Comparison of ENCODE assay signal across 25 mouse cellular contexts in genomic region chr7:65935211-65935610, GRCm38 (mm10).
DNase-seq lines count a peak whose midpoint lies in the region; ATAC-seq and TF ChIP-seq lines count a peak whose summit lies in the region.
"Had no signal": no experiment of that assay in that cellular context is flagged by ENCODE, and none has a peak within 500 bp of the region (broad histone marks: within the 10 kb centered on the region; RNA-seq: fewer than 3 reads in every experiment).

No protein-coding gene starts in this region.

- peak; percentile 43; the same call in 1 of the 2 replicates for TF ChIP-seq CTCF in kidney, postnatal 0 days (IDR thresholded peaks at IDR 0.05; ENCODE audit: low read depth)
- no peak for TF ChIP-seq CTCF in kidney, adult 2 months (conservative IDR thresholded peaks at IDR 0.05; ENCODE audit: insufficient read depth, insufficient read length, low read depth, low read length)
- peak in 1 of 3 experiments; percentile 19; a peak in 1 of 6 replicates for TF ChIP-seq CTCF in MEL (IDR thresholded peaks at IDR 0.05 in 2 of 3, conservative IDR thresholded peaks at IDR 0.05 in 1 of 3; ENCODE audit: control insufficient read depth in 1 of 3, insufficient read depth in 1 of 3, low read depth in 2 of 3, low read length in 3 of 3, poor library complexity in 1 of 3, severe bottlenecking in 1 of 3)

- TF ChIP-seq POLR2A in kidney, adult 2 months (IDR thresholded peaks at IDR 0.05; ENCODE audit: low read depth, low read length), result no peak
- no peak for TF ChIP-seq POLR2A in MEL (IDR thresholded peaks at IDR 0.05; ENCODE audit: control insufficient read depth in 1 of 2, insufficient read depth in 1 of 2, low read depth in 1 of 2, low read length in 2 of 2, poor library complexity in 1 of 2)

- 26% methylated on average over 1 of the region's 1 CpGs for WGBS in kidney, postnatal 0 days
- 22% methylated on average over 1 of the region's 1 CpGs for WGBS in kidney, adult 2 months
- WGBS in intestine, embryonic 15.5 days, result 12% methylated on average over 1 of the region's 1 CpGs
- WGBS in midbrain, embryonic 10.5 days, result 61% methylated on average over 1 of the region's 1 CpGs

- H3K4me1 ChIP-seq in kidney, postnatal 0 days (replicated peaks; ENCODE audit: insufficient read depth, low read length), result no peaks in the 10 kb centered on the region
- no peaks in the 10 kb centered on the region for H3K4me1 ChIP-seq in kidney, adult 2 months (ENCODE audit: control insufficient read depth, insufficient read depth, low read length)
- H3K4me1 ChIP-seq in MEL (ENCODE audit: control insufficient read depth in 1 of 2, insufficient read depth in 2 of 2, low read length in 2 of 2), result no peaks in the 10 kb centered on the region
- H3K4me1 ChIP-seq in intestine, embryonic 15.5 days (replicated peaks), result no peaks in the 10 kb centered on the region
- H3K4me1 ChIP-seq in midbrain, embryonic 10.5 days, result peaks cover 14% of the 10 kb centered on the region
- H3K4me1 ChIP-seq: forebrain, embryonic 12.5 days; hindbrain, embryonic 15.5 days; liver, embryonic 15.5 days had no signal

- H3K4me2 ChIP-seq in kidney, postnatal 0 days (ENCODE audit: low read length), result no peak overlapping the region
- H3K4me2 ChIP-seq in intestine, embryonic 15.5 days (replicated peaks), result no peak overlapping the region
- H3K4me2 ChIP-seq: embryonic facial prominence, embryonic 13.5 days; forebrain, embryonic 12.5 days; heart, embryonic 13.5 days; hindbrain, embryonic 15.5 days; liver, embryonic 15.5 days; lung, embryonic 14.5 days; midbrain, embryonic 13.5 days had no signal

- no peaks in the 10 kb centered on the region for H3K27me3 ChIP-seq in kidney, postnatal 0 days (ENCODE audit: insufficient read depth, low read length)
- no peaks in the 10 kb centered on the region for H3K27me3 ChIP-seq in kidney, adult 2 months (replicated peaks; ENCODE audit: control insufficient read depth, insufficient read depth, low read length)
- no peaks in the 10 kb centered on the region for H3K27me3 ChIP-seq in MEL (ENCODE audit: control insufficient read depth in 1 of 2, insufficient read depth in 2 of 2, low read length in 2 of 2)
- no peaks in the 10 kb centered on the region for H3K27me3 ChIP-seq in intestine, embryonic 15.5 days (replicated peaks)
- no peaks in the 10 kb centered on the region; the same call in 1 of the 2 replicates for H3K27me3 ChIP-seq in midbrain, embryonic 10.5 days (ENCODE audit: low read depth, poor library complexity, severe bottlenecking)
- H3K27me3 ChIP-seq: forebrain, embryonic 12.5 days had no signal

- peak; percentile 10 for TF ChIP-seq RAD21 in MEL (IDR thresholded peaks at IDR 0.05; ENCODE audit: low read depth, low read length)

- no peaks in the 10 kb centered on the region for H3K79me2 ChIP-seq in MEL (ENCODE audit: control insufficient read depth, insufficient read depth, low read length, poor library complexity)

- H3K9me3 ChIP-seq in kidney, postnatal 0 days (replicated peaks; ENCODE audit: low read length), result no peaks in the 10 kb centered on the region
- H3K9me3 ChIP-seq in MEL (replicated peaks; ENCODE audit: insufficient read depth, low read length), result no peaks in the 10 kb centered on the region
- no peaks in the 10 kb centered on the region for H3K9me3 ChIP-seq in intestine, embryonic 15.5 days
- H3K9me3 ChIP-seq in midbrain, embryonic 10.5 days (replicated peaks), result no peaks in the 10 kb centered on the region
- H3K9me3 ChIP-seq: embryonic facial prominence, embryonic 13.5 days; forebrain, embryonic 12.5 days; heart, embryonic 13.5 days; hindbrain, embryonic 15.5 days; liver, embryonic 15.5 days; midbrain, embryonic 13.5 days had no signal

- H3K27ac ChIP-seq in kidney, postnatal 0 days, result no peak overlapping the region
- H3K27ac ChIP-seq in kidney, adult 2 months (ENCODE audit: insufficient read depth, low read depth, low read length), result no peak overlapping the region
- no peak overlapping the region for H3K27ac ChIP-seq in MEL (ENCODE audit: control insufficient read depth, low read depth, low read length)
- peak overlapping the region; percentile 44; the same call in 1 of the 2 replicates for H3K27ac ChIP-seq in intestine, embryonic 15.5 days
- no peak overlapping the region for H3K27ac ChIP-seq in midbrain, embryonic 10.5 days (replicated peaks)
- H3K27ac ChIP-seq: embryonic facial prominence, embryonic 13.5 days; forebrain, embryonic 12.5 days; heart, embryonic 13.5 days; hindbrain, embryonic 15.5 days; liver, embryonic 15.5 days; midbrain, embryonic 13.5 days had no signal

- H3K9ac ChIP-seq in kidney, postnatal 0 days (ENCODE audit: low read depth, low read length), result no peak overlapping the region
- no peak overlapping the region for H3K9ac ChIP-seq in MEL (ENCODE audit: control insufficient read depth, low read depth, low read length, poor library complexity, severe bottlenecking)
- H3K9ac ChIP-seq in intestine, embryonic 15.5 days, result no peak overlapping the region
- H3K9ac ChIP-seq: embryonic facial prominence, embryonic 13.5 days; forebrain, embryonic 12.5 days; heart, embryonic 13.5 days; hindbrain, embryonic 15.5 days; liver, embryonic 15.5 days; lung, embryonic 14.5 days; midbrain, embryonic 13.5 days had no signal

- no peaks in the 10 kb centered on the region for H3K36me3 ChIP-seq in kidney, postnatal 0 days (ENCODE audit: insufficient read depth, low read length)
- H3K36me3 ChIP-seq in kidney, adult 2 months (ENCODE audit: control insufficient read depth, insufficient read depth, low read length), result no peaks in the 10 kb centered on the region
- no peaks in the 10 kb centered on the region for H3K36me3 ChIP-seq in MEL (ENCODE audit: control insufficient read depth in 1 of 2, insufficient read depth in 2 of 2, low read length in 2 of 2)
- no peaks in the 10 kb centered on the region for H3K36me3 ChIP-seq in intestine, embryonic 15.5 days
- H3K36me3 ChIP-seq in midbrain, embryonic 10.5 days, result no peaks in the 10 kb centered on the region
- H3K36me3 ChIP-seq: embryonic facial prominence, embryonic 13.5 days; forebrain, embryonic 12.5 days; heart, embryonic 13.5 days; hindbrain, embryonic 15.5 days; liver, embryonic 15.5 days; midbrain, embryonic 13.5 days had no signal

- ATAC-seq in kidney, postnatal 0 days (replicated peaks; ENCODE audit: low FRiP score, low read depth), result no peak
- ATAC-seq in intestine, embryonic 15.5 days, result no peak
- no peak for ATAC-seq in erythroid progenitor cell, adult 5-6 weeks (replicated peaks; ENCODE audit: low FRiP score, poor library complexity, severe bottlenecking)
- ATAC-seq: midbrain, embryonic 13.5 days had no signal

- DNase-seq in kidney, postnatal 0 days (ENCODE audit: low spot score), result peak; percentile 36
- no peak for DNase-seq in kidney, adult 2 months
- DNase-seq in 3T3-L1 (ENCODE audit: low read depth, low spot score) (peak; percentile 22), MEL (ENCODE audit: low read depth, low spot score) (no peak)
- DNase-seq in ovary, adult 18-20 months (ENCODE audit: low spot score), result no peak
- no peak for DNase-seq in midbrain, embryonic 10.5 days (ENCODE audit: low spot score)
- DNase-seq: adrenal gland, postnatal 14 days; B cell, adult 2 months; cerebellum, adult 18-20 months; cerebellum, postnatal 10 days; gastrocnemius, postnatal 25 days; heart, postnatal 10 days; kidney, postnatal 25 days; liver; lung, embryonic 14.5 days; right cerebral cortex, postnatal 4 days had no signal

- H3K4me3 ChIP-seq in kidney, postnatal 0 days (replicated peaks; ENCODE audit: low read depth, low read length), result no peak overlapping the region
- no peak overlapping the region for H3K4me3 ChIP-seq in kidney, adult 2 months (ENCODE audit: insufficient read depth, low read depth, low read length)
- H3K4me3 ChIP-seq in MEL (ENCODE audit: control insufficient read depth in 1 of 2, insufficient read depth in 1 of 2, low read depth in 2 of 2, low read length in 2 of 2), result no peak overlapping the region
- H3K4me3 ChIP-seq in intestine, embryonic 15.5 days (replicated peaks), result no peak overlapping the region
- no peak overlapping the region for H3K4me3 ChIP-seq in midbrain, embryonic 10.5 days
- H3K4me3 ChIP-seq: embryonic facial prominence, embryonic 13.5 days; erythroblast, embryonic 14.5 days; forebrain, embryonic 12.5 days; heart, embryonic 13.5 days; hindbrain, embryonic 15.5 days; liver, embryonic 15.5 days; midbrain, embryonic 13.5 days had no signal

- TF ChIP-seq EP300 in MEL (IDR thresholded peaks at IDR 0.05; ENCODE audit: low read depth in 1 of 2, low read length in 2 of 2), result no peak

TF ChIP-seq in MEL, 35 proteins besides CTCF, POLR2A, EP300 and RAD21:
- TF ChIP-seq ZKSCAN1 (IDR thresholded peaks at IDR 0.05; ENCODE audit: low read depth, low read length), result no peak
- no peak for TF ChIP-seq CHD1 (IDR thresholded peaks at IDR 0.05; ENCODE audit: low read depth, low read length)
- peak; percentile 36 for TF ChIP-seq SMC3 (IDR thresholded peaks at IDR 0.05; ENCODE audit: low read depth, low read length)
- no peak for TF ChIP-seq MAZ (IDR thresholded peaks at IDR 0.05; ENCODE audit: low read depth, low read length)
- no peak for TF ChIP-seq USF1 (IDR thresholded peaks at IDR 0.05; ENCODE audit: low read depth, low read length)
- TF ChIP-seq GABPA (IDR thresholded peaks at IDR 0.05; ENCODE audit: low read depth, low read length), result no peak
- peak; percentile 24 for TF ChIP-seq ZC3H11A (IDR thresholded peaks at IDR 0.05; ENCODE audit: low read depth, low read length)

Comparison
In these comparisons a context has a peak if more than half of its experiments do, and no peak if none do; other contexts are left out.
1. DNase-seq: peak in kidney, postnatal 0 days (single experiment) and 3T3-L1 (single experiment); none in kidney, adult 2 months (single experiment), MEL (single experiment), ovary, adult 18-20 months (single experiment) and midbrain, embryonic 10.5 days (single experiment).